Mouse (Mus musculus) testis, adult 2 months (tissue): Measurements from ENCODE around the gene Pml. TPM values are rescaled to one million over a fixed set of nuclear protein-coding genes. Genes with fewer than 3 reads are reported as not detected.

Source experiments
- H3K27ac ChIP-seq: fragments of 200-500 bp; 2 replicates; pipeline ENCODE4 v1.5.1; 2012; ENCODE audit warnings: low read depth, low read length; ENCODE audit not compliant: control insufficient read depth, insufficient read depth
- H3K27me3 ChIP-seq: fragments of 200-500 bp; 2 replicates; pipeline ENCODE4 v1.6.1; 2012; ENCODE audit warnings: mild to moderate bottlenecking, low read length, moderate library complexity; ENCODE audit not compliant: control insufficient read depth, insufficient read depth
- H3K36me3 ChIP-seq: fragments of 200-500 bp; 2 replicates; pipeline ENCODE4 v1.6.1; 2012; ENCODE audit warnings: mild to moderate bottlenecking, low read length; ENCODE audit not compliant: control insufficient read depth, insufficient read depth
- H3K4me1 ChIP-seq: fragments of 200-500 bp; 2 replicates; pipeline ENCODE4 v1.6.1; 2012; ENCODE audit warnings: low read length; ENCODE audit not compliant: control insufficient read depth, insufficient read depth
- H3K4me3 ChIP-seq: fragments of 200-500 bp; 2 replicates; pipeline ENCODE4 v1.5.1; 2012; ENCODE audit warnings: low read depth, mild to moderate bottlenecking, low read length, moderate library complexity, mixed read lengths; ENCODE audit not compliant: control insufficient read depth
- CTCF ChIP-seq: fragments of 200-500 bp; IDR thresholded peaks from 2 replicates; pipeline ENCODE4 v1.5.1; 2012; ENCODE audit warnings: low read depth, mild to moderate bottlenecking, inconsistent platforms, low read length, moderate library complexity; ENCODE audit not compliant: control insufficient read depth, insufficient read depth, insufficient replicate concordance
- POLR2A ChIP-seq: fragments of 200-500 bp; IDR thresholded peaks from 2 replicates; pipeline ENCODE4 v1.6.1; 2012; ENCODE audit warnings: low read depth, mild to moderate bottlenecking, inconsistent platforms, low read length, moderate library complexity; ENCODE audit not compliant: control insufficient read depth
- polyA plus RNA-seq: library from polyadenylated mRNA; depleted of rRNA; stranded (reverse); fragments of >200 nt; gene quantifications from 2 replicates; pipeline ENCODE4 v1.2.3, GENCODE M21; 2012; rRNA removed

The Pml gene
- 1.8 and 2.9 TPM in 2 replicates for polyA plus RNA-seq

DNA sequence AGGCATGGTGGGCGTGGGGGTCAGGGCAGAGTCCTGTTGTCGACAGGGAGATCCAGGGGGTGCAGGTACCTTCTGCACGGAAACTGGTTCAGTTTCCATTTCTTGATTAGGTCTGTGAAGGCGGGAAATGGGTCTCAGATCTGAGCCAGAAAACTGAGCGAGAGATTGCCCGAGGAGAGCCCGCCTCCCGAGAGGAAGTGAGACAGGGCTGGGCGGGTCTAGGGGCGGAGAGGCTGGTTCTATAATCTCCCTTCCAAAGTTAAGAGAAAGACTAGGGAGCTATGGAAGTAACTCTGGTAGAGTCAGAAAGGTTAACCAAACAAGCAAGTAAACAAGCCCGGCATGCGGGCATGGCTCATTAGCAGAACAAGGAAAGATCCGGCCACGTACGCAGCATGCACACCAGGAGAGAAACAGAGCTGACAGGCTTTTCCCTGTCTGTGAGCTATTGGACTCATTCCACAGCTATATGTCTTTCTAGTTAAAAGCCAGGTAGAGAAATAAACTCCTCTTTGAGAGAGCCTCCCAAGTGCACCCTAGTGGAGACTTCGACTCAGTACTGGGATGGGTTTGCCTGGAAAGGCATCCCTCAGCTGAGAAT lies at the start of gene Pml:
Pml (minus strand) TSS at position 195 of the 601 bp plus-strand sequence.
- Histone ChIP-seq H3K4me3 (peak within 1 kb of the TSS; percentile 77), H3K27ac (peak within 1 kb of the TSS; percentile 79), H3K36me3 (no peaks in the 10 kb centered on the region), H3K4me1 (peaks cover 7% of the 10 kb centered on the region), H3K27me3 (no peaks in the 10 kb centered on the region; the same call in 1 of the 2 replicates)
- TF ChIP-seq CTCF: no peak
- no peak for TF ChIP-seq POLR2A

DNA sequence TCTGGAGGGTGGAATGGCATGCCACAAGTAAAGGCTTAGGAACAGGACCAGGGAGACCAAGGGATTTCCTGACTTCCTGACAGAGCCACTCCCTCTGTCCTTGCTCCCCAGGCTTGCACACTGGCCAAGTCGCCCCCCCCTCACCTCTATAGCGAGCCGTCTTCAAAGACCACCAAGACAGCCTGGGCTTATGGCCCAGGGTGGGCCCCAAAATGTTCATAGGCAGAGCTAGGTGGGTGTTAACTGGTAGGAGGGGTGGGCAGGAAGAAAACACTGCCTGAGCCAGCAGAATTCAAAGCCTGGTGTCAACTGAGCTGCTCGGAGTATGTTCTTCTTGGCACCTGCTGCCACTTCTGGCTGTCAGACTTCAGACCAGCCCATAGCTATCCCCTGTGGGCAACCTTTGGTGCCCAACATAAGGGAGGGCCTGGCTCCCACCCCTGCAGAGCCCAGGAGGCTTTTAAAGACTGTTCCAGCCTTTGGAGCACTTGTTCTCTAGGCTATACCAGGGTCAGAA lies 48.4 kb upstream of the Pml start:
- TF ChIP-seq POLR2A (no peak), CTCF (no peak)
- peaks cover 7% of the 10 kb centered on the region for H3K4me1 ChIP-seq
- H3K4me3 ChIP-seq: no peak overlapping the region
- no peaks in the 10 kb centered on the region for H3K36me3 ChIP-seq
- H3K27me3 ChIP-seq: no peaks in the 10 kb centered on the region
- H3K27ac ChIP-seq: no peak overlapping the region

DNA sequence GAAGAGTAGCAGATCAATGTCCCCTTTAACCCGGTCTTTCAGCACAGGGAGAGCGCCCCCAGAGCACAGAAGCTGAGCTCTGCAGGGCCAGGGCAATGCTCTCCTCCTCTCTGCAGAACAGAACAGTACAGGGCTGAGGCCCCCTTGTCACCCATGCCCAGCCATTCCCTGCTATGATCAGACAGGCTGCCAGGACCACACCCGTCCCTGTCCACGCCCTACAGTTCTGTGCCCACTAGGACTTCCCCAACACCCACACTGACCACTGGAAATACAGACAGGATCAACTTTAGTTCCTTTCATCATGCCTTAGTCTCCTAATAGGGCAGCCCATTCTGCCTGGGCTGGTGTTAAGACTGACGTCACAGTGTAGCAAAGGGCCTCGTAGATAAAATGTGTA lies 47.5 kb upstream of the Pml start:
- peaks cover 4% of the 10 kb centered on the region for H3K4me1 ChIP-seq
- no peaks in the 10 kb centered on the region for H3K36me3 ChIP-seq
- TF ChIP-seq POLR2A: no peak
- TF ChIP-seq CTCF: no peak
- no peaks in the 10 kb centered on the region for H3K27me3 ChIP-seq
- no peak overlapping the region for H3K27ac ChIP-seq
- H3K4me3 ChIP-seq: no peak overlapping the region

DNA sequence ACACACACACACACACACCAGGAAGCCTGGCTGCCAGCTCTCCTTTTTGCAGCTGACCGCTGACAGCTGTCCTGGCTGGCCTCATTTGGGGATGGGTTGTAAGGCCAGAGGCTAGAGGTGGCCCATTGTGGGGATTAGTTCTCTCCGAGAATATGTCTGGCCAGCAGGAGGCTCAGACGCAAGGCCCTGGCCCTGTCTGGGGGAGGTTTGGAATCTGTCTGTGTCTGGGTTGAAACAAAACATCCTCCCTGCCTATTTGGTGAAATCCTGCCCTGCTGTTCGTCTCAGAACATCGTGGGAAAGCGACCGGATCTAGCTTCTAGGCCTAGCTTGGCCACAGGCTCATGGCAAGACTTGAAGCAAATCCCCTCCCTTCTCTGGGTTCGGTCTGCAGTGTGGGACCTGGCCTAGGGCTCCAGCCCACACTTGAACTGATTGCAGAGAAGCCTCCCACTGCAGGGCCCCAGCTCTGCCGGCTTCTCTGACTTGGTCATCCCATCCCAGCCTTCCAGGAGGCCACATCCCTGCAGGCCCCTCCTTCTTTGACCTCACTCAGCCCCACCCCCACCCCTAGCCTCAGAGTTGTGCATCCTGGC lies 46.3 kb upstream of the Pml start:
- H3K27ac ChIP-seq: peak overlapping the region; percentile 25; the same call in 1 of the 2 replicates
- H3K4me1 ChIP-seq: no peaks in the 10 kb centered on the region
- no peaks in the 10 kb centered on the region for H3K36me3 ChIP-seq
- H3K4me3 ChIP-seq: no peak overlapping the region
- TF ChIP-seq CTCF (peak; percentile 20; the same call in 1 of the 2 replicates), POLR2A (no peak)
- H3K27me3 ChIP-seq: no peaks in the 10 kb centered on the region

DNA sequence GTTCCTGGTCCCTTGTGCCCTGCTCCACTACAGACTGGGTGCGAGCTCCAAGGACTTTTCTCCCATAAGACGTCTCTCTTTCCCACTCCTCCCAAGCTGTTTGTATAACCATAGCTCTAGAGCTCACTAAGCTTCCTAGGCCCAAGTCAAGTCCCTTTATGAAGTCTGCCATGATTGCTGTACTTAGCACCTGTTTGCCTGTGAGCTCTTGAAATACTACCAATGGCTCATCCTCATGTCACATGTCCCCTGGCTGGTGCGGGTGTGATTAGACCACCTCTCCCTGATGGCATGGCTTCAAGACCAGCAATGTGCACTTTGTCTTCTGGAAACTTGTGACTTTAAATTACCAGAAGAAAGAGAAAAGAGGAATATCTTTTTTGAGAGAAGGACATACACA lies 45.8 kb upstream of the Pml start:
- Histone ChIP-seq H3K4me1 (no peaks in the 10 kb centered on the region), H3K36me3 (no peaks in the 10 kb centered on the region), H3K4me3 (no peak overlapping the region), H3K27ac (no peak overlapping the region), H3K27me3 (no peaks in the 10 kb centered on the region)
- TF ChIP-seq POLR2A (no peak), CTCF (no peak)

DNA sequence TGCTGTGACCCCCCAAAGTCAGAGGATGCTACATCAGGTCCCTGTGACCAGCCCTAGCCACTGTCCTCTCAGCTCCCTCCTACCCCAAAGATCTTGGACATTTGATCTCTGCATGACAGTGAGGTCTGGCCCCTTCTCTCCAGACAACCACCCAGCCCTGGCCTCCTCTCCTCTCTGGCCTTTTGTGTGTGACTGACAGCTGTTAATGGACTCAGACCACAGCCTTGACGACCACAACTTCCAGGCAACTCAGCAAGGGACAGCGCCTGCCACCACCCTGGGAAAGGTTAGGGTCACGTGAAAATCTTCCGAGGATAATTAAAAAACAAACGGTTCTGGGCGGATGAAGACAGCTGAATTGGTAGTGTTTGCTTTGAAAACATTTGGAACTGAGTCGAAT lies 44.9 kb upstream of the Pml start:
- Histone ChIP-seq H3K27ac (no peak overlapping the region), H3K36me3 (no peaks in the 10 kb centered on the region), H3K27me3 (no peaks in the 10 kb centered on the region), H3K4me3 (no peak overlapping the region), H3K4me1 (no peaks in the 10 kb centered on the region)
- no peak for TF ChIP-seq POLR2A
- no peak for TF ChIP-seq CTCF

DNA sequence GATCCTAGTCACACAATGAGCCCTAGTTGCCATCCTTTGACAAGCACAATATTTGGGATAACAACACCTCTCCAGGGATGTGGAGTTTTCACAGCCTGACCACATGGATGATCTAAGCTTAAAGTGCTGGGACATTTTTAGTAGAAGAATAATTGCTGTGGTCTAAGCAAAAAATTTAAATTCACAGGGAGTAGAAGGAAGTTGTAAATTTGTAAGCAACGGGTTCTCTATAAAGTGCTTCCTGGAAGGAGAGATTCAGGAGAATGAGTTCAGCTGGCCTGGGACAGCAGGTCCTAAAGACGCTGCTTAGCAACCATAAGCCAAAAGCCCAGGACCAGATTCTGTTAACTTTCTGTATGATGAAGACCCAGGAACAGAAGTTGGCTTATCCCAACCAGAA lies 40.3 kb upstream of the Pml start:
- no peak for TF ChIP-seq CTCF
- no peak for TF ChIP-seq POLR2A
- Histone ChIP-seq H3K4me3 (no peak overlapping the region), H3K36me3 (no peaks in the 10 kb centered on the region), H3K4me1 (no peaks in the 10 kb centered on the region), H3K27me3 (no peaks in the 10 kb centered on the region), H3K27ac (no peak overlapping the region)
